Mouse (Mus musculus) olfactory bulb, adult 2 months (tissue): Measurements from ENCODE around the gene Gm20518.

ENCODE experiments used
- CTCF ChIP-seq: fragments of 200-500 bp; IDR thresholded peaks from 2 replicates; pipeline ENCODE4 v1.5.1; 2012; ENCODE audit warnings: low read depth, mild to moderate bottlenecking, low read length, moderate library complexity; ENCODE audit not compliant: insufficient read depth
- POLR2A ChIP-seq: fragments of 200-500 bp; IDR thresholded peaks from 2 replicates; pipeline ENCODE4 v1.6.1; 2012; ENCODE audit warnings: mild to moderate bottlenecking, low read depth, low read length, moderate library complexity; ENCODE audit not compliant: insufficient read depth

DNA sequence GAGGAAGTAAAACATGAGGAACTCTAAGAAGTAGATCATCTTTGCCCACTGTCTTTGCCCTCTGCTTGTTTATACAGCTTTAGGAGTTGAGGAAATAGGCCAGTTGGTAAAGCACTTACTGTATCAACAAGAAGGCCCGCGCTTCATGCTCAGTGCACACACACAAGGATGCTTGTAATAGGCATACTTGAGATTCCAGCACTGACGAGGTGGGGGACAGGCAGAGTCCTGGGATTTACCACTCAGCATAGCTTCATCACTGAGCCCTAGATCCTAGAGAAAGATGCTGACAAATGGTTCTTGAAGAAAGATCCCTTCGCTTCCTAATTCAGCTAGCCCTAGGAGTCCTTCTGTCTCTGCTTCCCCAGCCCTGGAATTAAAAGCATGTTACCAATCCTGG, 78.3 kb downstream of the Gm20518 start:
- no peak for TF ChIP-seq POLR2A
- TF ChIP-seq CTCF: no peak
